Mouse (Mus musculus) forebrain, embryonic 14.5 days (tissue): Measurements from ENCODE around the gene Tmem151b. TPM values are rescaled to one million over a fixed set of nuclear protein-coding genes. Genes with fewer than 3 reads are reported as not detected.
A peak's percentile ranks its signal among the peaks of the same experiment; 100 is the strongest.

ENCODE experiments used
- ATAC-seq: fragments of 200-750 bp; cut with Nextera tagmentation; 2 replicates; pipeline ENCODE4 v1.8.0; 2017; ENCODE audit warnings: mild to moderate bottlenecking, moderate library complexity
- DNase-seq: peaks from one replicate; pipeline ENCODE4 v3.0.0-alpha.2; 2015; ENCODE audit warnings: low spot score
- H3K27ac ChIP-seq: fragments of 300-500 bp; sonication (generic); 2 replicates; pipeline ENCODE4 v1.5.1; 2014; ENCODE audit warnings: low read depth, mild to moderate bottlenecking, control low read depth, low read length, moderate library complexity
- H3K27me3 ChIP-seq: fragments of 300-500 bp; sonication (generic); replicated peaks from 2 replicates; pipeline ENCODE4 v1.6.1; 2014; ENCODE audit warnings: low read length, control low read depth, mixed read lengths; ENCODE audit not compliant: control insufficient read depth, insufficient read depth
- H3K36me3 ChIP-seq: fragments of 300-500 bp; sonication (generic); 2 replicates; pipeline ENCODE4 v1.6.1; 2014; ENCODE audit warnings: low read length, control low read depth; ENCODE audit not compliant: control insufficient read depth, insufficient read depth
- H3K4me1 ChIP-seq: fragments of 300-500 bp; sonication (generic); 2 replicates; pipeline ENCODE4 v1.6.1; 2014; ENCODE audit warnings: antibody characterized with exemption, low read length, control low read depth; ENCODE audit not compliant: control insufficient read depth, insufficient read depth
- H3K4me2 ChIP-seq: fragments of 300-500 bp; sonication (generic); 2 replicates; pipeline ENCODE4 v1.6.1; 2014; ENCODE audit warnings: mild to moderate bottlenecking, control low read depth, low read length
- H3K4me3 ChIP-seq: fragments of 300-500 bp; sonication (generic); 2 replicates; pipeline ENCODE4 v1.5.1; 2014; ENCODE audit warnings: low read depth, low read length, control low read depth
- H3K9ac ChIP-seq: fragments of 300-500 bp; sonication (generic); 2 replicates; pipeline ENCODE4 v1.6.1; 2014; ENCODE audit warnings: mild to moderate bottlenecking, low read length, control low read depth, moderate library complexity
- H3K9me3 ChIP-seq: fragments of 300-500 bp; sonication (generic); replicated peaks from 2 replicates; pipeline ENCODE4 v1.6.1; 2016; ENCODE audit warnings: low read length, control low read depth, mixed read lengths; ENCODE audit not compliant: control insufficient read depth
- WGBS: fragments of 180-500 bp; shearing (Covaris S2); extraction: QIAGEN DNeasy Blood & Tissue Kit; methylation state at CpG from one replicate; pipeline ENCODE4 v1.1.7; 2014; 5-methylcytosine and 5-hydroxymethylcytosine counted together
- polyA plus RNA-seq: library from polyadenylated mRNA; unstranded; fragments of >200 nt; fragmentation: Nextera tagmentation; extraction: Ambion mirVana; gene quantifications from 2 replicates; pipeline ENCODE4 v1.2.1, GENCODE M21; 2014

Gene Tmem151b
- polyA plus RNA-seq, 1 experiment from 2014 or later = 19.2 TPM

GRCm38 (mm10) chr17:45585725-45586448 lies 36.4 kb upstream of the Tmem151b start:
- Histone ChIP-seq H3K4me3 (no peak overlapping the region), H3K9ac (no peak overlapping the region), H3K27ac (no peak overlapping the region), H3K27me3 (no peaks in the 10 kb centered on the region), H3K4me2 (no peak overlapping the region), H3K9me3 (no peaks in the 10 kb centered on the region), H3K36me3 (no peaks in the 10 kb centered on the region), H3K4me1 (peaks cover 5% of the 10 kb centered on the region; the same call in 1 of the 2 replicates)
- no peak for ATAC-seq
- 61% methylated on average over 23 of the region's 23 CpGs for WGBS
- DNase-seq = no peak

- peak; percentile 68 for ATAC-seq
- WGBS = 30% methylated on average over 14 of the region's 14 CpGs
- DNase-seq = peak; percentile 73
- Histone ChIP-seq H3K4me3 (no peak overlapping the region), H3K27ac (peak overlapping the region; percentile 72), H3K4me1 (peaks cover 5% of the 10 kb centered on the region; the same call in 1 of the 2 replicates), H3K9ac (no peak overlapping the region), H3K4me2 (no peak overlapping the region), H3K9me3 (no peaks in the 10 kb centered on the region), H3K36me3 (no peaks in the 10 kb centered on the region), H3K27me3 (no peaks in the 10 kb centered on the region)
These were observed 35.6 kb upstream of the Tmem151b start for GRCm38 (mm10) chr17:45584939-45585678.

GRCm38 (mm10) chr17:45584096-45584896 lies 34.8 kb upstream of the Tmem151b start:
- peak; percentile 44 for ATAC-seq
- 34% methylated on average over 12 of the region's 12 CpGs for WGBS

GRCm38 (mm10) chr17:45582715-45583355 lies 33.4 kb upstream of the Tmem151b start:
- H3K9me3 ChIP-seq = no peaks in the 10 kb centered on the region
- peaks cover 5% of the 10 kb centered on the region; the same call in 1 of the 2 replicates for H3K4me1 ChIP-seq
- H3K27ac ChIP-seq = no peak overlapping the region
- no peak for ATAC-seq
- H3K27me3 ChIP-seq = no peaks in the 10 kb centered on the region
- H3K4me3 ChIP-seq = no peak overlapping the region
- DNase-seq = no peak
- WGBS = 67% methylated on average over 6 of the region's 6 CpGs
- H3K4me2 ChIP-seq = no peak overlapping the region
- no peaks in the 10 kb centered on the region for H3K36me3 ChIP-seq
- H3K9ac ChIP-seq = no peak overlapping the region

More at GRCm38 (mm10) chr17:45584096-45584896, 34.8 kb upstream of the Tmem151b start:
- Histone ChIP-seq H3K27ac (peak overlapping the region; percentile 72), H3K9me3 (no peaks in the 10 kb centered on the region), H3K4me1 (peaks cover 5% of the 10 kb centered on the region; the same call in 1 of the 2 replicates), H3K9ac (peak overlapping the region; percentile 36), H3K4me2 (no peak overlapping the region), H3K36me3 (no peaks in the 10 kb centered on the region), H3K4me3 (no peak overlapping the region), H3K27me3 (no peaks in the 10 kb centered on the region)
- peak; percentile 61 for DNase-seq

- no peak for DNase-seq
- Histone ChIP-seq H3K27ac (no peak overlapping the region), H3K9ac (no peak overlapping the region), H3K36me3 (no peaks in the 10 kb centered on the region), H3K4me3 (no peak overlapping the region), H3K4me2 (no peak overlapping the region), H3K4me1 (peaks cover 5% of the 10 kb centered on the region; the same call in 1 of the 2 replicates), H3K27me3 (no peaks in the 10 kb centered on the region), H3K9me3 (no peaks in the 10 kb centered on the region)
- WGBS = 93% methylated on average over 6 of the region's 6 CpGs
- ATAC-seq = no peak
These were observed 32.7 kb upstream of the Tmem151b start for GRCm38 (mm10) chr17:45582188-45582587.

GRCm38 (mm10) chr17:45581567-45581983 lies 32.1 kb upstream of the Tmem151b start:
- Histone ChIP-seq H3K4me1 (peaks cover 5% of the 10 kb centered on the region; the same call in 1 of the 2 replicates), H3K27ac (no peak overlapping the region), H3K4me2 (no peak overlapping the region), H3K9me3 (no peaks in the 10 kb centered on the region), H3K4me3 (no peak overlapping the region), H3K27me3 (no peaks in the 10 kb centered on the region), H3K36me3 (no peaks in the 10 kb centered on the region), H3K9ac (no peak overlapping the region)
- WGBS = 12% methylated on average over 2 of the region's 2 CpGs
- DNase-seq (peak; percentile 84), ATAC-seq (no peak)

GRCm38 (mm10) chr17:45580958-45581477 lies 31.5 kb upstream of the Tmem151b start:
- no peak overlapping the region for H3K27ac ChIP-seq
- H3K4me2 ChIP-seq = no peak overlapping the region
- peak overlapping the region; percentile 35 for H3K9ac ChIP-seq
- H3K4me3 ChIP-seq = no peak overlapping the region
- H3K4me1 ChIP-seq = peaks cover 5% of the 10 kb centered on the region; the same call in 1 of the 2 replicates
- 48% methylated on average over 12 of the region's 12 CpGs for WGBS
- no peaks in the 10 kb centered on the region for H3K36me3 ChIP-seq
- ATAC-seq (no peak), DNase-seq (no peak)
- H3K9me3 ChIP-seq = no peaks in the 10 kb centered on the region
- H3K27me3 ChIP-seq = no peaks in the 10 kb centered on the region

GRCm38 (mm10) chr17:45579554-45579953 lies 30.1 kb upstream of the Tmem151b start:
- Histone ChIP-seq H3K9me3 (no peaks in the 10 kb centered on the region), H3K4me2 (no peak overlapping the region), H3K4me3 (no peak overlapping the region), H3K9ac (no peak overlapping the region), H3K4me1 (peaks cover 7% of the 10 kb centered on the region), H3K27ac (no peak overlapping the region), H3K27me3 (no peaks in the 10 kb centered on the region), H3K36me3 (no peaks in the 10 kb centered on the region)
- ATAC-seq (no peak), DNase-seq (no peak)
- WGBS = 84% methylated on average over 4 of the region's 4 CpGs
